Mouse (Mus musculus) B cell, adult 62 days (primary cell): ENCODE measurements around the gene Syp. TPM values are rescaled to one million over a fixed set of nuclear protein-coding genes. Genes with fewer than 3 reads are reported as not detected.

Experiments
- total RNA-seq: library from RNA; stranded (reverse); gene quantifications from 4 replicates; pipeline ENCODE4 v1.2.4, GENCODE M21; 2023

Syp gene
- 0.36 to 0.58 TPM (median 0.56 TPM) in 3 of 4 replicates, not detected in the other for total RNA-seq

DNA sequence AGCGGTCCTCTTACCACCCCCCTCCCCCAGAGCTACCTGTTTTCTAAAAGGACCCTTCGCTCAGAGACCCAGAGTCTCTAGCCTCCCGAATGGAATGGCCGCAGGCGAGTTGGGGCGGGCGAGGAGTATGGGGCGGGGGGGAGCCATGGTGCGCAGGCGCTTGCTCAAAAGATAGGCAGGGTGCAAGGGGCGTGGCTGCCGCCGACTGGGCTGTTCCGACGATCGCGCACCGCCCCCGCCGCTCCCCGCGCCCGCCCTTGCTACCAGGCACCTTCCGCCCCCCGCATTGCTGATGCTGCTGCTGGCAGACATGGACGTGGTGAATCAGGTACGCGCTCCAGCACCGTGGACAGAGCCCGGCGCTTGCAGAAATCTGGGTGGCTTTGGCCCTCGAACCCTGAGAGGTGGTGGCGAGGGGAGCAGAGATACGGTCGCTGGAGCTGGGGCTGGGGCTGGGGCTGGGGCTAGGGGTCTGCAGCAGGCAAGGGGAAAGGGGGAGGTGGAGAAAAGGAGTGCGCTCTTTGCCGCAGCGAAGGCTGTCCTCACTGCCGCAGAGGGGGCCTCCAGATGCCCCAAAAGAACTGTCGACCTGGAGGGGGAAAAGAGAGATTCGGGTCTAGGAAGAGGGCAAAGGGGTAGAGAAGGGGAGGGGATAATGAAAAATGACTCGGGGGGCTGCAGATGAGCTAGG, at the start of gene Syp:
Syp (plus strand) TSS at position 71 of the 691 bp plus-strand sequence.

GRCm38 (mm10) chrX:7604879-7605574, 33.2 kb upstream of the Syp start, which contains the start of gene Ccdc22:
Gene Ccdc22 (minus strand): TSS chrX:7605517.

GRCm38 (mm10) chrX:7606783-7607182, 31.5 kb upstream of the Syp start, which contains the start of gene Cacna1f:
Gene Cacna1f (plus strand): TSS chrX:7607083.

DNA sequence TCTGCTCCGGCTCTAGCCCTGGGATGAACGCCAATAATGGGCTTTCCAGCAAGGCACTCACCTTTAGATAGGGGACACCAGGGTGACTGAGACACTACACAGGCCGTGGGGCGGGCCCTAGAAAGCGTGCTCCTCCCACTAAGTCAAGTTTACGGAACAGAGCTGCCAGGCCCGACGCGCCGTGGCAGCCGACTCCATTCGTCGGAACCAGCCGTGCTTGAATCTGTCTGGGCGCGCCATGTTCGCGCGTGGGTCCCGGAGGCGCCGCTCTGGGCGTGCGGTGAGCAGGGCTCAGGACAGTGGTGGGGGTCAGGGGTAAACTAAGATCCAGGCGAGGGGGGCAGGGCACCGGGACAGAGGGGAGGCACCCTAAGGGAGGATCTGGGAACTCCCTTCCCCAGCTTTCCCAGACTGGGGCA, 19.0 kb downstream of the Syp start, which contains the start of gene Prickle3:
Prickle3 (plus strand) TSS at position 40 of the 419 bp plus-strand sequence.

DNA sequence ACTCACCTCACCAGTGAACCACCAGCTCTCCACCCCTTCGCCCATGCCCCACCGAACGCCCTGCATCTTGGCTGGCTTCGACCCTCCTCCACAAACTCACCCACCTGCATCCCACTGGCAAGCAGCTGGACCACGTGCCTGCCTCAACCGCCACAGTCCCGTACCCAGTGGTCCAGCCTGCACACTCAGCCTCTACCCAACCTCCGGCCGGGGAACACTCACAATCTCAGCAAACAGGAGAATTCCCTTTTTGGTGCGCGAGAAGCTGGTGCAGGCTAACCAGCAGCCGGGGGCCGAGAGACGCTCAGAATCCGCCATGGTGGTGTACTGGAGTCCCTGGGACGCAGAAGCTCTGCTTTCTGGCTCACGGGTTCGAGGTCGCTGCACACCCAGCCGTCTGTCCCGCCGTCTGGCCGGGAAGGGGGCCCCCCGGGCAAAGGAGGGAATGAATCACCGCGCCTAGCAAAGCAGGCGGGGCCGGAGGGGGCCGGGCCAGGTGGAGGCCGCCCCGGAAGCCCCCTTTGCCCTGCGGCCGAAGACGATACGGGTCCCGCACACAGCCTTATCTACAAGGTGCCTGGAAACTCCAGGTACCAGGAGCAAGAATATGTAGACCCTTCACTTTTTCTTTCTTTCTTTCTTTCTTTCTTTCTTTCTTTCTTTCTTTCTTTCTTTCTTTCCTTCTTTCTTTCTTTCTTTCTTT, 32.8 kb downstream of the Syp start, which contains the start of gene Plp2:
Plp2 (minus strand) TSS at position 470 of the 703 bp plus-strand sequence.

DNA sequence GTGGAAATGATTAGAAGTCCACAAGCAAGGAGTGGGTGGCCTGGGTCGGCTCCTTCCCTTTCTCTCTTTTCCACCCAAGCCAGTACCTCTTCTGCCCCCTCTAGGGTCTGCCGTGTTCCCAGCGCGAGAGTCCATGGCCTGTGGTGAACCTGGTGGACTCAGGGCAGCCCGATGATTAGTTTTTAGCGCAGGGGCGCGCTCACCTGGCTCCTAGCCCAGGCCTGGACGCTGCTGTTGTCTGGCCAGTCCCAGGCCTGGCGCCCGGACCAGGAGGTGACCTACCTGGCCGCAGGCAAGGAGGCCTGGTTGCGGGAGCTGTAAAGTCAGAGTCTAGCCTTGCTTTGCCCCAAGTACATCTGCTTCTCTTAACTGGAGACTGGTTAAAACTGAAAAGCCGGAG, 42.6 kb downstream of the Syp start, which contains the start of gene Magix:
Magix (minus strand) TSS at position 388 of the 400 bp plus-strand sequence.

GRCm38 (mm10) chrX:7696954-7697381, 58.7 kb downstream of the Syp start, which contains the start of gene Gpkow:
Gene Gpkow (plus strand): TSS chrX:7697131.

Other genes starting within 250 kb of the Syp start
- gene Foxp3, start 64.8 kb upstream of the Syp start, total RNA-seq, result 0.49 TPM in 1 of 4 replicates, not detected in the others
- gene Ppp1r3f, start 64.2 kb upstream of the Syp start, total RNA-seq, result 5.1 to 6.6 TPM (median 5.3 TPM) in 4 replicates
- gene Ccdc22, start 33.0 kb upstream of the Syp start, total RNA-seq, result 19.2 to 22.5 TPM (median 20.0 TPM) in 4 replicates
- not detected in 4 replicates for gene Cacna1f, start 31.4 kb upstream of the Syp start, total RNA-seq
- gene Prickle3, start 18.8 kb downstream of the Syp start, total RNA-seq, result 24.4 to 28.3 TPM (median 25.8 TPM) in 4 replicates
- gene Plp2, start 32.9 kb downstream of the Syp start, total RNA-seq, result 85.6 to 91.6 TPM (median 88.3 TPM) in 4 replicates
- gene Magix, start 42.8 kb downstream of the Syp start, total RNA-seq, result not detected in 4 replicates
- 45.1 to 48.2 TPM (median 46.2 TPM) in 4 replicates for gene Gpkow, start 58.7 kb downstream of the Syp start, total RNA-seq
- 58.2 to 89.6 TPM (median 70.2 TPM) in 4 replicates for gene Wdr45, start 75.9 kb downstream of the Syp start, total RNA-seq
- not detected in 4 replicates for gene Gm45208, start 83.8 kb downstream of the Syp start, total RNA-seq
- 9.6 to 13.9 TPM (median 12.0 TPM) in 4 replicates for gene Praf2, start 90.0 kb downstream of the Syp start, total RNA-seq
- gene Ccdc120, start 112.4 kb downstream of the Syp start, total RNA-seq, result not detected in 4 replicates
- 26.2 to 36.6 TPM (median 32.7 TPM) in 4 replicates for gene Tfe3, start 124.1 kb downstream of the Syp start, total RNA-seq
- 277 to 286 TPM (median 284 TPM) in 4 replicates for gene Gripap1, start 151.3 kb downstream of the Syp start, total RNA-seq
- gene Kcnd1, start 183.8 kb downstream of the Syp start, total RNA-seq, result 1.5 to 2.4 TPM (median 1.9 TPM) in 4 replicates
- 168 to 185 TPM (median 181 TPM) in 4 replicates for gene Otud5, start 202.9 kb downstream of the Syp start, total RNA-seq
- gene Pim2, start 239.8 kb downstream of the Syp start, total RNA-seq, result 36.0 to 41.3 TPM (median 37.2 TPM) in 4 replicates
- gene Slc35a2, start 245.6 kb downstream of the Syp start, total RNA-seq, result 28.8 to 38.6 TPM (median 35.1 TPM) in 4 replicates